Mouse (Mus musculus): Measurements from ENCODE around the gene Card14.
A peak's percentile ranks its signal among the peaks of the same experiment; 100 is the strongest.

The Card14 gene

DNA sequence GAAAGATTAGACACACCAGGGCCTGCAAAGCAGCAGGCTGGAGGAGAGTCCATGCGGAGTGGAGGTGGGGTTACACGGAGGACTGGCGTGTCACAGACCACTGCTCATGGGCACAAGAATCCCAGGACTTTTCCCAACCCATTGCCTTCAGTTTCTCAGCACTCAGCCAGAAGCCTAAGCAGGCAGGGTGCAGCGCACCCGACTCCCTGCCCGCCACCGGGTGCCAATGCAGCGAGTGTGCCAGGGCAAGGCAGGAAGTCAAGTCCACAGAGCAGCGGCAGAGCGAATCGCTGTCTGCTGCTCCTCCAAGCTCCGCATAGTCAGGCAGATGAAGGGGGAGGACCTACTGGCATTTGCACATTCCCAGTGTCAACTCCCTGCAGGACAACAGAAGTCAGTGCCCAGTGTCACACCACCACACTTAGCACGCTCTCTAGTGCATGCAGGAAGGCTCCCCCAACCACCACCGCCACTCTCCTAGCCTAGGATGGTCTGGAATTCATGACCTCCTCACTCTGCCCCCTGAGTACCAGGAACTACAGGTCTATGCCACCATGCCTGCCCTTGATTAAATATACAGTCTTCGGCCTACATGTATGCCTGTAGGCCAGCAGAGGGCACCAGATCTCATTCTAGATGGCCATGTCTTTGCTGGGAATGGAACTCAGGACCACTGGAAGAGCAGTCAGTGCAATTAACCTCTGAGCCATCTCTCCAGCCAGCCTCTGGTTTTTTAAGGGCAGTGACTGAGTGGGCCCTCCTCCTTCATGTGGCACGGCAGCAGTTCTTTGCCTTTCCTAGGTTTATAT, 2.5 kb upstream of the Card14 start:
- peak; percentile 74 for DNase-seq

DNA sequence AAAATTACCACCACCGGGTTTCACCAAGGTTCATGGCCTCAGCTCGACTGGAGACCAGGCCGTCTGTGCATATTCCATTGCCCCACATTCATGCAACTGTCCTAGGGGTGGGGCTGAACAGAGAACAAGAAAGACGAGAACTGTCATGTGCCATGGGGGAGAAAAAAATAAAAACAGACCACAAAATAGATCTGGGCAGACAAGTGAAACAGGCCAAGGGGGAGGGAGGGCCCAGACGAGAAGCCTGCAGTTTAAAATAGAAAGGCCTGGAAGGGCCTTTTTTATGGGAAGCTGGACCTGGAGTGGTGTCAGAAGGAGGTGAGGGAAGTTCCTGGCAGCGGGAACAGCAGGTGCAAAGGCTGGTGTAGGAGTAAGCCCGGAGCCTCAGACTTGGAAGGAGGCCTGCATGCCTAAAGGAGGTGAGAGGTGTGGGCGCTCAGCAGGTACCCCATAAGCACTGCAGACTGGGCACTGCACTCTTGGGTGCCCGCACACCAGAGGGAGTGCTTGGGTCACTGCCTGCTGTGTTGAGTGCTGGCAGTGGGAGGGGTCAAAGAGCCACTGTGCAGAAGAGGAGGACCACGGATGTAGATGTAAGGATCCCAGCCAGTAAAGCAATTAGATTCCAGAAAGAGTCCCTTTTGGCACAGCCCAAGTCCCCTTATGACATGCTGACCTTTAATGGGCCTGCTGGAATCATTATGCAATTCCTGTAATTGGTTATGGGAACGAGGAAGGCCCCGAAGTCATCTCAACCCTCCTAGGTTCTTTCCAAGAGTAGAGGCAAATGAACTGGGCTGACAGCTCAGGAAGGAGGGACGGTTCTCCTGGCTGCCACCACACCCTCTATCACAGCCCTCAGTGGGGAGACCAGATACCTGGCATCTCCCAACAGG, 558 bp upstream of the Card14 start:
- no peak for DNase-seq

DNA sequence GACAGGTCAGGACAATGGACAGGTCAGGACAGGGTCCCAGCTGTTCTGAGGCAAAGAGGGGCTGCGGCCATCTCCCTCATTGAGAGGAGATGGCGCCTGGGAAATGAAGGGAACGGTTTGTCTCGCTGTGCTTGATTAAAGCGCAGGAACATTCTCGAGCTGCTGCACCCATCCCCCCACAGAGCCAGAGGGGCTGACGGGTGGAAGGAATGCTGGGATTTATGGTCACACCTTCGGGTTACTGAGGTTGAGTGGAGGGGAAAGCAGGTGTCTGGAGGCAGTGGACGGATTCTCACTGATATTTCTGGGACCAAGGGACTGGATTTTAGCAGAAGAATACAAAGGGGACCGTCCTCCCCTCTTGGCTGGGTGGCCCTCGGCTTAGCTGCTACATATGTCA, 348 bp downstream of the Card14 start:
- DNase-seq = no peak

DNA sequence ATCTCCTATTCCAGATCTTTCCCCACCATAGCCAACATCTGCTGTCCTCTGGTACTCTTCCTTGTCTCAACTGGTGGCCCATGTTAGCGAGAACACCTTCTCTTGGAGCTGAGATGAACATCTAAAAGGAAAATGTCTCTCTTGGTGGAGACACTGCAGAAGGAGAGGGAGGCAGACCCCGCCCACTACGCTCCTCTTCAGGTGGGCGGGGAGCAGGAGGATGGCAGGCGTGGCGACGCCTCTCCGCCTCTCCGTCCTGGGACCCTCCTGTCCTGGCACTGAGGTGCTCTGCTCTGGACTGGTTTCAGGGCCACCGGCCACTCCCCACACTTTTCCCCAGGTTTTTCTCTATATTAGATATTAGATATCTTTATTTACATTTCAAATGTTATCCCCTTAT, 3.1 kb downstream of the Card14 start:
- no peak for DNase-seq

- no peak for DNase-seq
These were observed 6.8 kb downstream of the Card14 start for GRCm38 (mm10) chr11:119314252-119314936.

- no peak for DNase-seq
These were observed 9.2 kb downstream of the Card14 start for GRCm38 (mm10) chr11:119316720-119317119.

DNA sequence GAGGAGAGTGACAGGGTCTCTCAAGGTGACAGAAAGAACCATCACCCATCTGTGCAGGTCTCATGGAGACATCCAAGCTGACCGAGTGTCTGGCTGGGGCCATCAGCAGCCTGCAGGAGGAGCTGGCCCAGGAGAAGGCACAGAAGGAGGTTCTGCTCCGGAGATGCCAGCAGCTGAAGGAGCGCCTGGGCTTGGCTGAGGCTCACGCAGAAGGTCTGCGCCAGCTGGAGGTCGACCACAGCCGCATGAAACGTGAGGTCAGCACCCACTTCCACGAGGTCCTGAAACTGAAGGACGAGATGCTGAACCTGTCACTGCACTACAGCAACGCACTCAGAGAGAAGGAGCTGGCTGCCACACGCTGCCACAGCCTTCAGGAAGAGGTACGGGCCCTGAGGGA, 15.0 kb downstream of the Card14 start:
- no peak for DNase-seq

GRCm38 (mm10) chr11:119325068-119325467, 17.5 kb downstream of the Card14 start:
- no peak for DNase-seq

DNA sequence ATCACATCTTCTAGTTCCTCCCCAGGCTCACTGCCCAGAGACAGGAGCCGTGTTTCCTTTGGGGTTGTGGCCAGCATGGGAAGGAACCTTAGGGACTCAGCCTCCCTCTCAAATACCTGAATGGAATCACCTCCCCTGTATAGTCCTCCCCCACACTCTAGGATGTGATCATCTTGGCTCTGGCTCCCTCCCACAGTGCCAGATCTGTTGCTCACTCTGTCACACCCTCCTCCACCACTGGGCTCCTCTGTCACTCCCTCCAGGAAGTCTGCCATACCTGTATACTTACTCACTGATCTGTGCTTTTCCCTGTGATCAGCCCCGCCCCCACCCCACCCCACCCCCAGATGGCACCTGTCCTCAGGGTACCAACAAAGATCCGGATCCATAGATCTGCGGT, 23.0 kb downstream of the Card14 start:
- DNase-seq = no peak

GRCm38 (mm10) chr11:119331970-119332369, 24.4 kb downstream of the Card14 start:
- DNase-seq = peak; percentile 52

DNA sequence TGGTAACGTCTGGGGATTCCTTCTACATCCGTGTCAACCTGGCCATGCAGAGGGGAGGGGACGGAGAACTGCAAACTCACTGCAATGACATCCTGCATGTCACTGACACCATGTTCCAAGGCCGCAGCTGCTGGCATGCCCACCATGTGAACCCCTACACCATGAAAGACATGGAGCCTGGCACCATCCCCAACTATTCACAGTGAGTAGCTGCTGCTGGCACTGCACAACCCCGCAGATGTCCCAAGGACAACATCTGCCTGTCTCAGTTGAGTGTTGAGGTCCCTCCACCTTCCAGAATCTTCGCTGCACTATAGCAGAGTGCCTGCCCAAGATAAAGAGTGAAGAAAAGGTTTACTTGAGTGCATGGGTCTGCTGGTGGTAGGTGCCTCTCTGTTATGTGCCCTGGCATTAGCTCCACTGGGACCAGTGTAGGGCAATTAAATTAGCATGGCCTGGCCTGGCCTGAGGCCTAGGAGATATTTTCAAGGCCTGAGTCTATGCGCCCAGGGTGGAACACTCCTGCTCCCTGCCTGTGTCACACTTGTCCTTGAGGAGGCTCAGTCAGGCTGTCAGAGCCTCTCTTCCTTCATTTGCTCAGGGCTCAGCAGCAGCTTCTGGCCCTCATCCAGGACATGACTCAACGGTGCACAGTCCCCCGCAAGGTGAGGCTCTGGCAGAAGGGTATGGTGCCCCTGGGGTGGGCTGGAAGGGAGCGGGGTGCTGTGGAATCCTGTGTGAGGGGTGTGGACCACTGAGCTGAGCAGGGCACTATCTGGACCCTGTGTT, 30.9 kb downstream of the Card14 start:
- no peak for DNase-seq

- no peak for DNase-seq
These were observed 31.6 kb downstream of the Card14 start for GRCm38 (mm10) chr11:119339179-119339578.

GRCm38 (mm10) chr11:119339637-119340036, 32.1 kb downstream of the Card14 start:
- DNase-seq = peak; percentile 88

GRCm38 (mm10) chr11:119344178-119344577, 36.6 kb downstream of the Card14 start:
- DNase-seq = no peak

GRCm38 (mm10) chr11:119344865-119345264, 37.3 kb downstream of the Card14 start:
- peak; percentile 57 for DNase-seq

GRCm38 (mm10) chr11:119347125-119347524, 39.6 kb downstream of the Card14 start:
- no peak for DNase-seq

DNA sequence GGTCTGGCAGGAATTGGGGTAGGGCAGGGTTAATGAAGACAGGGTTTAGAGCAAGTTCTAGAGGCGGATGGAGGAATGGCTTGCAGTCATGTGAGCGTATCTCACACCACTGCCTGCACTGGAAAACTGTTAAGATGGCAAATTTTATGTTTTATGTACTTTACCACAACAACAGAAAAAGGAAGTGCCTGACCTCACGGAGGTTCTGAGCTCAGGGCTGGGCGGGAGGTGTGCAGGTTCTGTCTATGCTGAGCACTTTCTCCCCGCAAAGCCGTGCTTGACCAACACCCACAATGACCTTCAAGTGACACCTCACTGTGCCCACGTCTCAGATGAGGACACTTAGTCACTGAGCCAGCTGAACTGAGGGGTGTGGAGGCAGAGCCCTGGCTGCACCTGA, 44.5 kb downstream of the Card14 start:
- no peak for DNase-seq

DNA sequence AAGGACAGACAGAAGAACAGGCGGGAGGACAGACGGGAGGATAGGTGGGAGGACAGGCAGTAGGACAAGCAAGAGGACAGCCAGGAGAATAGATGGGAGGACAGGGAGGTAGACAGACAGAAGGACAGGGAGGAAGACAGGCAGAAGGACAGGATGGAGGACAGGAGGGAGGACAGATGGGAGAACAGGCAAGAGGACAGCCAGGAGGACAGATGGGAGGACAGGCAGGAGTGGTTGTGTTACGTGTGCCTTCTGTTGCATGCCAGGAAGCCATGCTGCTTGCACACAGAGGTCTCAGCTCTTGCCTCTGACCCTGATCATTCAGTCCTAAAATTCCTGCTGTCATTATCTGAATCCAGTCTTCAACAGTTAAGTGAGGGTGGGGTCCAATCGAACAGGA, 46.4 kb downstream of the Card14 start:
- no peak for DNase-seq

DNA sequence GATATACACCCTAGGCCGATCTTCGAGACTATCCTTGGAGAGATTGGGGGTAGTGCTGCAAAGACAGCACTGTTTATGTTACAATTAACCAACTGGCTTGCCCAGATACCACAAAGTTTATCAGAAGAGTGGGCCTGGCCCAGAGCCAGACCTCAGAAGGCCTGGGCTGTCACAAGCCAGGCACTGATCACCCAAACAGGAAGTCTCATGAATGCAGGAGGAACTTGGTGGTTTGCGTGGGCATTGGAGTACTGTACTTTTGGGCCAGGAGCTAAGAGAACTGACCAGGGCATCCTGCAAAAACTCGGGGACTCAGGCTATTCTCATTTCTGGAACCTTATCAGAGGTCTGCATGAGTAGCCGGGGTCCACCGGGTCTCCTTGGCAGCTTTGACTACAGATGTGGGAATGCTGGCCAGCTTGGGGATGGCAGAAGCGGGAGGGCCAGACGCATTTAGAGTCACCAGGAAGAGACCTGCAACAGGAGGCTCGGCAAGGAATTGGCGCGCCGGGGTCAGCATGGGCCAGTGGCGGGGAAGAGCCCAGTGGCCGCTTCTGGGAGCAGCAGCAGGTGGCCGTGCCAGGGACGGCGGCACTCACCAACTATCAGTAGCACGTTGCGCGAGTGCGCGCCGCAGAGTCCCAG, 47.4 kb downstream of the Card14 start:
- DNase-seq = no peak

- DNase-seq = peak; percentile 76
These were observed 48.1 kb downstream of the Card14 start, which contains the start of the genes Sgsh and Slc26a11 for GRCm38 (mm10) chr11:119355443-119356385. TSS of gene Sgsh (minus strand) at chr11:119355536. TSS of gene Slc26a11 (plus strand) at chr11:119355557.

DNA sequence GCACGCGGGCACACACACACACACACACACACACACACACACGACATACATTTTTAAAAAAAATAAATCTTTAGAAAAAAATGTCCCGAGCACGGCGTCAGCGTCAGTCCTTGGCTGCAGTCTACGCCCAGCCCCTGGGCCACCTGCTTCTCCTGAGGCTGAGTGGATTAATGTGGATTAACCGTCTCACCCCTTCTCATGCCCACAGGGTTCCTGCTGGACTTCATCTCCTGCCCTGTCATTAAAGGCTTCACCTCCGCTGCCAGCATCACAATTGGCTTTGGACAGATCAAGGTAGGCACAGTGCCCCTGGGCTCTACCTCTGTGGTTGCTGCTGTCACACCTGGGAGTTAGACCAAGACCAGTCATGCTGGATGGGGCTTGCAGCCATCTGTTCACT, 51.5 kb downstream of the Card14 start:
- no peak for DNase-seq

All from thymus, postnatal 4 days (tissue).